Mouse (Mus musculus) erythroblast, embryonic 14.5 days (primary cell): ENCODE results near the gene Gbp6.

Experiments
- GATA1 ChIP-seq: IDR thresholded peaks from 2 replicates; pipeline ENCODE4 v1.6.1; 2012; ENCODE audit warnings: low read length, inconsistent platforms, mixed read lengths
- TAL1 ChIP-seq: IDR thresholded peaks from 3 replicates; pipeline ENCODE4 v1.6.1; 2012; ENCODE audit warnings: low read length, inconsistent platforms, mixed read lengths

- TF ChIP-seq GATA1 = no peak
- TF ChIP-seq TAL1 = no peak
These were observed 29.0 kb upstream of the Gbp6 start for GRCm38 (mm10) chr5:105322543-105322942.
